Mouse (Mus musculus) NIH3T3 (cell line): ENCODE results near the gene Arhgef7.

Source experiments
- DNase-seq: peaks from one replicate; pipeline ENCODE4 v3.0.0-alpha.2; 2012; ENCODE audit warnings: low read depth

The Arhgef7 gene

DNA sequence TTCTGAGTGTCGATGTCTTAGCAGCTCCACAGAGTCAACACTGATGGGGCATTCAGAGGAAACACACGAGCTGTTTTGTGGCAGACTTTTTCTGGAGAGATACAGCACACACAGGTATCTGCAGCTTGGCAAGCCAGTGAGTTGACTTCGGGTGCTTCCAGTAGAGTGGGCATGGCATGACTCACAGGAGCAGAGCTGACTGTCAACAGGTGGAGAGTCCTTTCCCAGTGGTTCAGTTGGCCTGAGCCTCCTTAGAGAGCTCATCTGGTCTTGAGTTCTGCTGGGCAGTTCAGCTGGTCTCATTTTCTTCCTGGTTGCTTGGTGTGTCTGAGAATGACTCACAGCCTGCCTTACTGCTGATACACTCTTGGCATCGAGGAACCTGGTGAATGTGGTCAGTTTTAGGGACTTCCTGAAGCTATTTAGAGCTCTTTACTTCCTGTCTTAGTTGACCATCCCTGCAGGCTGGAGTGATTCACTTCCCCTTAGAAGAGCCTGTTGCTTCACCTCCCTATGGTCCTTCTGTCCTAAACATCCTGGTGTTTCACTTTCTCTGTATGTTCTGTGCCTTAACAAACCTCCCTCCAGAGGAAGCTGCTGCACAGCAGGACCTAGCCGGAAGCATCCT, 39.8 kb downstream of the Arhgef7 start:
- DNase-seq = peak; percentile 49

- no peak for DNase-seq
These were observed 42.5 kb downstream of the Arhgef7 start for GRCm38 (mm10) chr8:11770001-11770400.

GRCm38 (mm10) chr8:11770521-11771080, 43.1 kb downstream of the Arhgef7 start:
- DNase-seq = no peak

GRCm38 (mm10) chr8:11771608-11772007, 44.1 kb downstream of the Arhgef7 start:
- DNase-seq = no peak

DNA sequence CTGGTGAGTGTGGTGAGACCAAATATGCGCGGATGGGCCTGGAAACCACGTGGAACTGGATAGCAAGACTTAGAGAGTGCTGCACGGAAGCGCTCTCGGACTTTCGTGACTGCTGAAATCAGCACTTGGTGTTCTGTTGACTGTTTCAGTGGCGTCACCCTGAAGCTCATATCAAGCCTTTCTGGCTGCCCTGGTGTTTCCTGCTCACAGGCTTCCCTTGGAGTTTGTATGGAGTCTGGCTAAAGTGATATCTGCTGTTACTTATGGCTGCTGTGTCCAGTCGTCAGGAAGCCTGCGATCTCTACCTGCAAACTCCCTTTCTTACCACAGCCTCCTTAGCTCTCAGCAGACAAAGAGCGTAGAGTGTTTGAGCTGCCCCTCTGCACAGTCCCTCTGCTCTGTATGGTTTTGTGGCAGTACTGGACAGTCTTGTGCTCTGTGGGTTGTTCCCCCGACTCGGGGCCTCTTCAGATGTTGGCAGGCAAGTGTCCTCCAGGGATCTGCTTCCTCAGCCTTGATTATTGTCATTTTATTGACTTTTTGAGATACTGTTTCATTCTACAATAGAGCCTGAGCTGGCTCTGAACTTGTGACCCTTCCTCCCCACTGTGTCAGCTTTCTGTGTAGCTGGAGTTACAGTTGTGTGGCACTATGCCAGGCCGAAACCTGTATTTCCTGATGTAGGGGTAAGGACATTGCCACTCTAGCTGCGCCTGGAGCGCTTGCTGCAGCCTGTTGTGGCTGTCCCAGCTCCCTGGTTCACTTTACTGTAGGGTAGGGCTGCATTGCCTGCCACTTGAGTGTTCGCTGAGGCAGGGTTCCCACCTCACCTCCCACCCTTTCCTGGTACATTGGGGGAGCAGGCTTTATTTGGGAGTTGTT, 46.9 kb downstream of the Arhgef7 start:
- DNase-seq = no peak

DNA sequence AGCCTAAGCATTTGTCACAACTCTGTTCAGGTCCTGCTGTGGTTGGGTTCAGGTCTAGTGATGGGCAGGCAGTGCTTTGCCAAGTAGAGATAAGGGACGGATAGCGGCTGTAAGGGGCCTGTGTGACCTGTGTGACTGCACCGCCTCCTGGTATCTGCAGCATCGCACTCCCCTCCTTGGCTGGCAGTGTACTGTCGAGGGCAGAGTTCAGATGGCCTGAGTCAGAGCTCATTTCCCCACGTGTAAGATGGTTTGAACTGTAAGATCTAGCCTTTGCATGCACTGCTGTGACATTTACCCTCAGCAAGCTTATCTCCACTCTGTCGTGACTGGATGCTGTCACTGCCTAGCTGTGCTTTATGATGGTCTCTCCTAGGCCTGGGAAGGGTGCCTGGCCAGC, 48.4 kb downstream of the Arhgef7 start:
- no peak for DNase-seq

DNA sequence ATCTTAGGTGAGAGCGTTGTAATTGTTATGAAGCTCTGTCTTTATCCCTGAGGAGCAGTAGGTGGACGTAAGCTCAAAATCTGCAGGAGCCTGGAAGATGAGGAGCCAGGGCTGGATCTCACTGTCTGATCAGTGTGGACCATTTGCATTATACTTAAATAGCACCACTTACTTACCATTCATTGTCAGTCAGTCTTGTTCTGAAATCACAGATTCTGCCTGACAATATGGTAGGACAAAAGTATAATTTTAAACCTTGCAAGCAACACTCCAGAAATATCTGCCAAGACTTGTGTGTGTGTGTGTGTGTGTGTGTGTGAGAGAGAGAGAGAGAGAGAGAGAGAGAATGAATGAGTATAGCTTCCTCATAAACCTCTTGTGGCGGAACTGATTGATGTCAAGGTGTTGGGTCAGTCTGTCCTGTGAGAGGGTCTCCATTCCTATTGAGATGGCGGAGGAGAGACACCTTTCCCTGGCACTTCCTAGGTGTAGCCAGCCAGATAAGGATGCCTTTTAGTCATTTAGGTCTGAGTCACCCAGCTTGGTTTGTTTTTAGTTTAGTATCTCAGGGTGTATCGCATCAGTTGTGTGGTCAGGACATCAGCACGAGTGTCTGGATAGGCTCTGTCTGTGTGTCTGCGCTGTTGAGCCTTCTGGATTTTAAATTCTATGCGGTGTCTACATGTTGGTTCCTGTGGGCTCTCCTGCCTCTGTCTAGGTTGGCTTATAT, 49.1 kb downstream of the Arhgef7 start:
- no peak for DNase-seq

- no peak for DNase-seq
These were observed 49.7 kb downstream of the Arhgef7 start for GRCm38 (mm10) chr8:11777201-11777600.

GRCm38 (mm10) chr8:11778646-11779433, 51.3 kb downstream of the Arhgef7 start:
- no peak for DNase-seq

DNA sequence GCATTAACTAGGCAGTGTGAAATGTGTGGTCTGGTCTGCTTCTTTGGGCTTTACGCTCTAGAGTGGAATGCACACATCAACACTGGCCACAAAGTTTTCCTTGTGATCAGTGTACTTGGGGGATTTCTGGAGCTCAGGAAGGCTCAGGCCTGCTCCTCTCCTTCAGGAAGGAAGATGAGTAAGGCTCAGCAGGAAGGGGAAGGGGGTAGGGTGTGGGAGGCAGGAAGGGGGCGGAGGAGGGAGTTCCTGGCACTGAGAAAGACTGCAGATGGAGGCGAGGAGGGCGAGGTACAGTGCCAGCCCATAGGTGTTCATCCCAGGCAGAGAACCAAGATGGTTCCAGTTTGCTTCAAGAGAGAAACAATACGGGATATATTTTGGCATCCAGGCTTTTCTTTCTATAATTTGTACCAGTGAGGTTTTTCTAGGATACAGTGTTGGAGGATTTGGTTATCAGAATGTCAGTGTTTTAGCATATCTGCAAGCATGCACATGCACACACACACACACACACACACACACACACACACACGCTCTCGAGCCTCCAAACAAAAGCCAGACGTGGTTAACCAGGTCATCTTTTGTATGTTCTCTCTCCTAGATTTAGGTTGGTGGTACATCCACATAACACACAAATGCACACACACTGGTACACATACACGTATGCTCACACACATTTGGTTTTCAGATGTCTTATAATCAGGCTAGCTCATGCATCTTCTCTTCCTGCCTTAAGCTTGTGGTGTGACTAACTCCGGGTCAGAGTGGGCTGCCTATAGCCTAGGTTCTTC, 52.5 kb downstream of the Arhgef7 start:
- DNase-seq = peak; percentile 28

GRCm38 (mm10) chr8:11780641-11781040, 53.1 kb downstream of the Arhgef7 start:
- no peak for DNase-seq

DNA sequence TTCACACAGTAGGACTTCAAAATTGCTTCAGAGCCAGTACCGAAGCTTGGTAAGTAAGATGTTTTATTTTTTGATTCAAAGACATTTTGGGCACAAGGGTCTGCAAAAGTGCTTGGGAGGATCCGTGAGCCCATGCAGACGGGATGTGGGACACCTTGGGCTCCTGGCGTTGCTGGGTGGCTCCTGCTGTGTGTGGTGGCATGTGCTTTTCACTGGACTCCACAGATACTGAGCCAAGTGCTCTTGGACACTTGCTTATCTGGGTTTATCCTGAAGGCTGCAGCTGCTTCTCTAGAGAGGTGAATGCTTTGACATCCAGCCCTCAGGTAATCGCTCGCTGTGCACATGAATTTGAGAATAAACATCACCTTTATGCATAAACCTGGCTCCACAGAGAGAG, 55.1 kb downstream of the Arhgef7 start:
- DNase-seq = no peak

GRCm38 (mm10) chr8:11783861-11784594, 56.5 kb downstream of the Arhgef7 start:
- DNase-seq = no peak

GRCm38 (mm10) chr8:11785121-11785520, 57.6 kb downstream of the Arhgef7 start:
- DNase-seq = no peak

DNA sequence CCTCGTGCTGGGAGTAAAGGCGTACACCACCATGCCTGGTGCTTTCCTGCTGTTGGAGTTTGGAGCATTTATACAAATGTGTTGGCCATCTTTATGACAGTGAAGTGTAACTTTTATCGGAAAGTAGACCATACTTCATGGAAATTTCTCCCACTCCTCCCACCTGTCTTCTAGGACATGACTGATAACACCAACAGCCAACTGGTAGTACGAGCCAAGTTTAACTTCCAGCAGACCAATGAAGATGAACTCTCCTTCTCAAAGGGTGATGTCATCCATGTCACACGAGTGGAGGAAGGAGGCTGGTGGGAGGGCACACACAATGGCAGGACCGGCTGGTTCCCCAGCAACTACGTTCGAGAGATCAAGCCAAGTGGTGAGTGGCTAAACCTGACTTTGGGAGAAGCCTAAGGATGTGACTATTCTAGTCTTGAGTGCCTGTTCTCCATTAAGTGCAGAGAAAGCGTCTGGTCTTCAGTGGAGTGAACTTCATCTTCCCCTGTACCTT, 58.1 kb downstream of the Arhgef7 start:
- no peak for DNase-seq

DNA sequence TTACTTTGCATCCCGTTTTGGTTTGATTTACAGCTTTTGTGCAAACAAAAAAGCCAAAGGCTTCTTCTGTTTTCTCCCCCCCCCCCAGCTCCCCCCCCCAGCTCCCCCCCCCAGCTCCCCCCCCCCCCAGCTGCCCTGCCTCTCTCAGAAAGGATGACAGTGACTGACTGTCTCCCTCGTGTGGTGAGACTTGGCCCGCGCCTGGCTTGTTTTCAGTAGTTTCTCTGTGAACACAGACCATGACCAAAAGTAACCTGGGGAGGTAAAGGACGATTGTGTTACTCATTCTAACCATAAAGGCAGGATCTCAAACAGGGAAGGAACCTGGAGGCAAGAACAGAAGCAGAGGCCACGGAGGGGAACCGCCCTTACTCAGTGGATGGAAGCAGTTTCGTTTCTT, 60.7 kb downstream of the Arhgef7 start:
- DNase-seq = peak; percentile 64

DNA sequence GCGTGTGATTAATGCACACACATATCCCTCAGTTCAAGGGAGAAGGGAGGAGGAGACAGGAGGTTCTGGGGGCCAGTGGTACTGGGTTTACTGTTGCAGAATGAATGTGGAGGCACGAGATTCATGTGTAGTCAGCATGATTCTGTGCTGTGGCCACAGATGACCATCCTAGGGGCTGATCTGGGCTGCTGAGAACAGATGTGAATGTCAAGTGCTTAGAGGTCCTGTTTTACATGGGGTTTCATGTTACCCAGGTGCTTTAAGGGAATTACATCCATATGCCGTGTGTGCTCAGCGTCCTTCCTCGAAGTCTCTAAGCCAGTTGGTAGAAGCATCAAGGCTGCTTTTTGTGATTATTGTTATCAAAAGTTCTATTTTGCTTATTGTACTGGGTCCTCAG, 61.6 kb downstream of the Arhgef7 start:
- no peak for DNase-seq

- no peak for DNase-seq
These were observed 67.4 kb downstream of the Arhgef7 start for GRCm38 (mm10) chr8:11794956-11795355.

DNA sequence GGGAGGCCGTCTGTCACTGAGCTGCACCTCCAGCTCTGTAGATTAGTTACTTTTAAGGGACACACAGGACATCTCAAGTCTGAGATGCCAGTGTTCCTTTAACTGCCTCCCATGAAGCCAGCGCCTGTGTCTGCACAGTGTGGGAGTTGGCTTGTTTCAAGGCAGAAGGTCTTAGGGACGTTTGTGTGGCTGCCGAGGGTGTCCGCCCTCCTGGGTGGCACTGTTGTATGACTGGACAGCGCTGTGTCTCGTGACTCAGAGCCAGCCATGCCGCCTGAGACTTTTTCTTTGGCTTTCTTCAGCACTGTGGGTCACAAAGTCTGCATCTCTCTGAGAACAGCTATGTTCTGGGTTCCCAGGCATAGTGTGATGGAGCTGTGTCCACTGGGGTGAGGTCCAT, 69.6 kb downstream of the Arhgef7 start:
- DNase-seq = no peak
